Mouse (Mus musculus) lung, postnatal 25 days (tissue): ENCODE data around the gene Sh3kbp1.
A peak's percentile ranks its signal among the peaks of the same experiment; 100 is the strongest.

Experiments used
- DNase-seq: peaks from one replicate; pipeline ENCODE4 v3.0.0; 2022; ENCODE audit warnings: low spot score

The Sh3kbp1 gene

DNA sequence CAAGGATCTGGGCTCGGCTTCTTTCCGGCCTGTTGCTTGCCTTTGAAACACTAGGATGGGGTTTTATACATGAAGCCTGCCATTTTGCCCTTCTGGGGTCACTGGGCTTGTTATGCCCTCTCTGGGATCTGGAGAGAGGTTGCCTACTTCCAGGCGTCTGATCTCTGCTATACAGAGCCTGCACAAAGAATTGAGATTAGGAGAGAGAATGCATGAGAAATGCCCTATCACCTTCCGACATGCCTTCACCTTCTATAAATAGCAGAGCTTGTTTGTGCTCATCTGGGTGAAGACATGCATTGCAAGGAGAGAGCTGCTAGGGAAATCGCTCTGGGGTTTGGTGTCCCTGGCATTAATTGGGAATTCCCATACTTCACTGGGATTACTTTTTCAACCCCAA lies 301.1 kb downstream of the Sh3kbp1 start:
- no peak for DNase-seq

DNA sequence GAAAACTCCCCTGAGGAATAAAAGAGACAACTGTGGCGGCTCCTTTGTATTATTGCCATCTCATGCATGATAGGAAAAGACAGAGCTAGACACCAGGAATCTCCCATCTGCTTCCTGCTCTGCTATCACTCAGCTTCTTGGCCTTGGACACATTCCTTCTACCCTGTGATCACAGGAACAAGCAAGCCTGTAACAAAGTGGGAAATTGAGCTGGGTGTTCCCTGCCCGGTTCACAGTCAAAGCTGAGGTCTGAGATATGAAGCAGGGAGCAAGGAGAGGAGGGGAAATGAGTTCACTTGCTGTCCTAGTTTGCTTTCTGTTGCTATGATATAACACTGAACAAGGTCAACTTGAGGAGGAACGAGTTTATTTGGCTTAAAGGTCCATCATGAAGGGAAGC lies 301.8 kb downstream of the Sh3kbp1 start:
- no peak for DNase-seq

DNA sequence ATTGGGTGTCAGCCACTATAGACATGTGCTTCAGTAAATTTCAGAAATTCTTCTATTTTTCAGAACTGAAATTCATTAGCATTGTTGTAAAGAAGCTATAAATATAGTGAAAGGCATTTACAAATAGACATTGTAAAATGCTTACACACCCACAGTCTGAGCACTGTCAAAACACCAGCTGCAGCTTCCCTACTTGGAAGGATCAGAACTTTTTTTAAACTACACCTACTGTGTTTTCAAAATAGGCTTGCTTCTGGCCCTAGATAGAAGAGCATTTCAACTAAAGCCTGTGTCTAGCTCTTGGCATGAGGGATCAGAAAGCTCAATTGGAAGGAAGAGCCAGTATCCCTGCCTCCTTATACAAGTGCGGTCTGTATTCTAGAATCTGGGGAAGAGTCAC lies 305.0 kb downstream of the Sh3kbp1 start:
- no peak for DNase-seq

DNA sequence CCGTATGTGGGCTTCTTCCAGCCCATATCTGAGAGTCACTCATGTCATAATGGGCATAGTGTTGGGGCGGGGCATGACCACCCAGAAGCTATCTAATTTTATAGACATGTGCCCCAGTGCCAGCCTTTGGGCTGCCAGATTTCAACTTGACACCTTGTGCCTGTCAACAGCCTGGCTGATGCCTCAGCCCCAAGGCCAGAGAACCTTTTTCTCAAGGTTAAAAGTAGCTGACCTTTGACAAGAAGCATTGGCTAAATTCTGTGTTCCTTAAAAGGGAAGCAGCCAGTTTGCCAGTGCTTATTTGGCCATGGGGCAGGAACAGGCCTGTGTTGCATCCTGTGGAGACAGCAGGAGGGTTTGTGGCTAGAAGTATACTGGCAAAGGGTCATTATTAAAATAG lies 315.5 kb downstream of the Sh3kbp1 start:
- no peak for DNase-seq

DNA sequence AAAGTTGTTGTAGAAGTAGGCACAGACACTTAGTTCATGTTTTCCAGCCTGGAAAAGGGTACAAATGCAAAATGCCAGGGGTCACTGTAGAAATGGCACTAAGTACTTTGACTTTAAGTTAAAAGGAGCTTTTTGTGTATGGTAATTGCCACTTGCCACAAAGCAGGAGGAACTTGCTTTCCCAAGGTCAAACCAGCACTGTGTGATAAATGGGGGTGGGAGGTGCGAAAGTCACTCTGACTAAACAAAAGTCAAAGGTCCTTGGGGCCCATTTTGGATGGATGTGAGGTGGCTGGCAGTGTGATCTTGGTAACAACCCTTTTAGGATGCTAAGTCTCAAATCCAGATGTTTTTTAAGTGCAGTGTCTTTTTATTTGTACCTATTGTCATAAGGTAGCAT lies 316.5 kb downstream of the Sh3kbp1 start:
- DNase-seq: no peak

DNA sequence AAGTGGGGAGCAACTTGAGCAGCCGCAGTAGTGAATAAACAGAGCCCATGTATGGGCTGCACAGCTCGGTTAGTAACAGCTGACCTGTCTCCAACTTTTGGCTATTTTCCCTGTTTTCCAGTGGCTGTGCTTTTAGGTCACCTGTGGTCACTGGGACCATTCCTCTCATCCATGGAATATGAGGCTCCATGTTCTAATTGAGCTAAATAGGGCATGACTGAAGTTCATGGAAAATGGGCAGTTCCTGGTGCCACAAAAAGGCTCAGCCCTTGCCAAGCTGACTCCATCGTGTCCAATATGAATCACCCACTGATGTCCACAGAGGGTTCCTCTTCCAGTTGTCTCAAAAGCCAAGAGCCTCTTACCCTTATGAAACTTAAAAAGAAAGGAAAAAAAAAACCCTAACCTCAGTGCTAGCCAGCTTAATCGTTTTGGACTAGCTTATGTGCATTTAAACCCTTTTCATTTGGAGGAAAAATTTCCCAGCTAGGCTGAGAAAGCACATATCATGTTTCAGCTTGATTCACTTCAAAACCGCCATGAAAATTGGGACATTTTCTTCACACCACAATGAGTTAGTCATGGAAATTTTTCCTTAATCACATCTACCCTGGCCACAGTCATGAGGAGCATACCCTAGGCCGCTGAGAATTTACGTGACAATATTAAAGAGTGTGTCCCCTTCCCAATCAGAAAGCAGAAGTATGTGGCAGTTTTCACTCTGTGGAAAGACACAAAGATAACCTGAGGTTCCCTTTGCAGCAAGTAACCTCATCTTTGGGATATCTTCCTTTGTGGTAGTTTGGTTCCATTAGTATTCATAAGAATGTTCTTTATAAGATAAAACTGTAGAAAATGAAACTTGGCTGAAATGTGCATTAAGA lies 326.7 kb downstream of the Sh3kbp1 start:
- DNase-seq: no peak

DNA sequence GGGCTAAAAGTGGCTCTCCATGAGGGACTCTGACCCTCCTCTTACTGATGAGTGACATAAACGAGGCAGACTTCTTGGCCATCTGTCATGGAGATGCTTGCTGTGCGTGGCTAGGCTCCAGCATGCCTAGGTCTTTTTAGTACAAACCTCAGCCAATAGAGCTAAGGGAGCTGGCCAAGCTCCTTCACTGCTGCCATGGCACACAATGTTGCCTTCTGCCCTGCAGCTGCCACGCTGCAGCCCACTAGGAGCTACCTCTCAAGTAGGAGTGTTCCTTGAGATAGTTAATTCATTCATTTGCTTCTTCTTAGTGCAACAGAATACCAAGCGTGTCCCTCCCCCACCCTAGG lies 327.3 kb downstream of the Sh3kbp1 start:
- DNase-seq: no peak

DNA sequence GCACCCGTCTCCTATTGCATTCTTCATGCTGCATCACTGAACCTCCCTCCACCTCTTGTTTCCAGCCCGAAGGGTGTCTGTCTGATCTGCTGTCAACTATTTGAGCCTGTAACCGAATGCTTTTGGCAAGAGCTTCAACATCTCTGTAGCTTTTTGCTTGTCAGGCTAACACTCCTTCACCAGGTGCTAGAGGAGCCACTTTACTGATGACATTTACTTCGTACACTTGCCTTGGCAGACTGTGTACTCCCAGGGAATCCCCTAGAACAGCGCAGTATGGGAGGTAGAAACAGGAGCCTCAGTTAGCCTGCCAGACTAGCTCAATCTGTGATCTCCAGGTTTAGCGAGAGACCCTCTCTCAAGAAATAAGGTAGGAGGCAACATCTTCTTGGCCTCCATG lies 328.4 kb downstream of the Sh3kbp1 start:
- DNase-seq: no peak

DNA sequence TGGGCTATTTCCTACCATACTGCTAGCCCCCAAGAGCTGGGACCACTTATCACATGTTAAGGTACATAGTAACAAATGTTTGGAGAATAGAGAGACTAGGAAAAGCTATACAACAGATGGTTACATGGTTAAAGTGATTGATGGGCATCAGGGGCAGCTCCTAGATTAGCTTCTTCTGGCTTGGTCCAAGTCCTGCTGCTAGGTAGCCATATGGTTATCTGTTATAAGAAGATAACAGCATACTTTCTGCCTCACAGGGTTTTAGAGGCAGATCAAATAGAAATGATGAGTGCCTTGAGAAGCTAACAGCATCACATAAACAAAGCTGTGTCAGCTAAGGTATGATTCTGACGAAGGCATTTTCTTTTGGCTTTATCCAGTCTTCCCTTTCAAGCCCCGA lies 334.3 kb downstream of the Sh3kbp1 start:
- DNase-seq: no peak

DNA sequence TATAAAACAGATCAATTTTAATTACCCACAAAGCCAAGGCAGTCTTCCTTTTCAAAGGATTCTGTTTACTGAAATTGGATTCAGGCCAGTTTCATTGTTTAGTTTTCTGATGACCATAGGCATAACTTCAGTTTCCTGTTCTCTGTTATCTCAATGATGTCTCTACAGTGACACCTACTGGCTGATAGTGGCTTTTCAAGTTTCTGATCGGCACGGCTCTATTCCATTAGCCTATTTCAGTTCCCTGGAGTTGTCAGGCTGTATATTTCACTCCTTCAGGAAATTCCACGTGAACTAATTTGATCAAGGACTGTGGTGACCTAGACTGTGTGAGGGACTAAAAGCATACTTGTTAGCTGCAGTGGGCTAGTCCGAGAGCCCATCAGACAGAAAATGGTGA lies 336.2 kb downstream of the Sh3kbp1 start:
- peak; percentile 78 for DNase-seq

DNA sequence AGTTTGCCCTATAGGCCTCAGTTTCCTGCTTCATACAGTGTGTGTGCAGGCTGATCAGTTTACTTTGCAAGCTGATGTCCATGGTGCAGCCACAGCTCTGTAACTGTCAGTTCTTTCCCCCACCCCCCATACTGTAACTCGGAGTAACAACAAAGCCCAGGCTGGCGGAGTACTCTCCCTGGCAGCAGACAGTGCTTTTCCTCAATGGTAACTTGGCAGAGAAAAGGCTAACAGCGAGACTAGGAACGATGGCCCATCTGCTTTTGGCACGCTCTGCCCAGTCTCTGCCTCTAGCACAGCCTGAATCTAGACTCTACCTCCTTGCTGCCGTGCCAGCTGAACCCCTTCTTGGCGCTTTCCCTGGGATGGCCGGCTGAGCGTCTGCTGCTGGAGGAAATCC lies 336.9 kb downstream of the Sh3kbp1 start:
- DNase-seq: no peak

DNA sequence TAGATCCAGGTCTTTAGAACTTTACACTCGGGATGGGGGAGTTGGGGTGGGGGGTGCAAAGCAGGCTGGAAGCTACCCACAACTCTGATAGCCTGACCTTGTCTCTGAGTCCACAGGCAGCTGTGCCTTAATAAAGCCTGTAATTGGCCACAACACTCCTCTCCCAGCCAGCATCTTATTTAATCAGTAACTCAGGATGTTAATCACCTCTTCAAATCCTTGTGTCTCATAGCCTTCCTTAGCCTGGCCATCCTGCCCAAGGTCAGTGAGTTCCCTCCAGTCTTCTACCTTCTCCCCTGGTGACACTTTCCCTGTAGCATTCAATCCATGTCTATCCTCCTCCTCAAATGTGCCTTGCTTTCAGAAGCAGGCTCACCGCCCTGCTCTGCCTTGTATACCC lies 342.0 kb downstream of the Sh3kbp1 start:
- no peak for DNase-seq

DNA sequence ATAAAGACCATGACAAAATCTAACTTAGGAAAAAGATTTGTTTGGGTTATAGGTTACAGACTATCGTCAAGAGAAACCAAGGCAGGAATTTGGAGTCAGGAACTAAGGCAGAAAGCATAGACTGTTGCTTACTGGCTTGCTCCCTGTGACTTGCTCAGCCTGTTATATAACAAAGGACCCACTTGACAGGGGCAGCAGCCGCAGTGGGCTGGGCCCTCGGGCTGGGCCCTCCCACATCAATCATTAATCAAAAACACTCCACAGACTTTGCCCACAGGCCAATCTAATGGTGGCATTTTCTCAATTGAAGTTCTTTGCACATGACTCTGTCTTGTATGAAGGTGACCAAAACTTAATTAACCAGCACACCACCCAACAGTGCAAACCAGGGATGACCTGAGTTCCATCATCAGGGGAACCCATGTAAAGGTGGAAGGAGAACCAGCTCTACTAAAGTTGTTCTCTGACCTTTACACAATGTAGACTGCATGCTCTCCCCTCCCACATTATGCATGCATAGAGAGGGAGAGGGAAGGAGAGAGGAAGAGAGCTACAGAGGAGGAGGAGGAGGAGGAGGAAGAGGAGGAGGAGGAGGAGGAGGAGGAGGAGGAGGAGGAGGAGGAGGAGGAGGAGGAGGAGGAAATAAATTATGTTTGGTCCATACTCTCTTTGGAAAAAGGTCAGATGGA lies 344.2 kb downstream of the Sh3kbp1 start:
- no peak for DNase-seq

DNA sequence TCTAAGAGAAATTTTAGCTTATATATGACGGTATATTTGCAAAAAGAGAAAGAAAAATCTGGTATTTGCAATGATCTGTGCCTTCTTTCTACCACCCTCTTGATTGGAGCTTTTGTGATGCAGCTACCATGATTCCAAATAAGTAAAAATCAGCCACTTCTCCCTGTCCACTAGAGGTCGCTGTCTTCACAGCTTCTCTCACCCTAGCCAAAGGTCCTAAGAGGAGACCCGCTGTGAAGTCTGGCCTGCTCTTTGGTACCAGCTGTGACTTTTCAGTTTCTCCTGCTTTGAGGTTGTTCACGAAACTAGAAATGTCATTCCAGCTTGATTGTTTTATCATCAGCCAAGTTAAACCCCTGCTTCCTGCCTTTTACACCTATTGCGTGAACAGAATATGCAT lies 346.7 kb downstream of the Sh3kbp1 start:
- peak; percentile 24 for DNase-seq

DNA sequence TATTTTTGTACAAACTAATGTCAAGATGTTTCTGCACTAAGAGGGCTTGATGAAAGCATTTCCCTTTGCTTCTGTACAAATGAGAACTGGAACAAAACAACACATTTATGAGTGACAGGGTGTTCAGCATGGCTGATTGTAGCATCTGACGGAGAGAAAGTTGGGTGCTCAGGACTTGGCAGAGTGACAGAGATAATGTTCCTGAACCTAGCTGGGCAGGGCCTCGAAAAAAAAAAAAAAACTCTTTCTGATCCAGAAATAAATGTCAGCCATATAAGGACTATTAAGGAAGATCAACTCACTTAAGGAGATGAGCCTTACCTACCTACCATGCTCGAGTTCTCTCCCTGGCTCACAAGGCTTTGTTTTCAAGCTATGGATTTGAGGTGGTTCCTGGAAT lies 349.2 kb downstream of the Sh3kbp1 start:
- no peak for DNase-seq

DNA sequence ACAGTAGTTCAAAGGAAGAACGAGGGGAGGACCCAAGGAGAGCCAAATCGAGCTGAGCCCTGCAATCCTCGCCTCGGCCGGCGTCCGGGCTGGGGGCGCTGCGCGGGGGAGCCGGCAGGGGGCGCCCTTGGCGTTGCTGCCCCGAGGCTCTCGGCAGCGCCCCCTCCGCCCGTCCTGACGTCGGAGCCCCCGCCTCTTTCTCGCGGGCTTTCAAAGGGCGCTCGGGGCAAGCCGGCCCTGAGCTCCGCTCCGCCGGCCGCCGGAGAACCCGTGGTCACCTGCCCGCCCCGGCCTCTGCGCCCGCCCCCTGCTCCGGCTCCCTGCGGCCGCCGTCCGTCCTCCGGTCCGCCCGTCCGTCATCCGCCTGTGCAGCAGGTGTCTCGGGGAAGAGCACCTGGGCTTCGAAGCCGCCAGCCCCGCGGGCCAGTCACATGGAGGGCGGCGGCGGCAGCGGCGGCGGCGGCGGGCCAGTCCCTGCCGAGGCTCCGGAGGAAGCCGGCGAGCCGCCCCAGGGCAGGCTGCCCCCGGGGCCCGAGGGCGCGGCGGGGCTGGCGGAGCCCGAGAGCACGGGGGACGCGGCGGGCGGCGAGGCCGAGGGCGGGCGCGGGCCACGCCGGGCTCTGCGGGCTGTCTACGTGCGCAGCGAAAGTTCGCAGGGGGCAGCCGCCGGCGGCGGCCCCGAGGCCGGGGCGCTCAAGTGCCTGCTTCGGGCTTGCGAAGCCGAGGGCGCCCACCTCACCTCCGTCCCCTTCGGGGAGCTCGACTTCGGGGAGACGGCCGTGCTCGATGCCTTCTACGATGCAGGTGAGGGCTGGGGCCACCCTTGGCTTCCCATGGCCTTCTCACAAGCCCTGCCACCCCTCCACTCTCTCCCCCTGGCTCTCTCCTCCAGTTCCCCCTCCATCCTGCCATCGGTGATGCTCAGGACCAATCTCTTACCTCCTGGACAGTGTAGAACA lies 361.2 kb downstream of the Sh3kbp1 start, which contains the start of gene Map3k15:
Map3k15 (plus strand) TSS at position 432 of the 959 bp plus-strand sequence.
- DNase-seq: peak; percentile 57

DNA sequence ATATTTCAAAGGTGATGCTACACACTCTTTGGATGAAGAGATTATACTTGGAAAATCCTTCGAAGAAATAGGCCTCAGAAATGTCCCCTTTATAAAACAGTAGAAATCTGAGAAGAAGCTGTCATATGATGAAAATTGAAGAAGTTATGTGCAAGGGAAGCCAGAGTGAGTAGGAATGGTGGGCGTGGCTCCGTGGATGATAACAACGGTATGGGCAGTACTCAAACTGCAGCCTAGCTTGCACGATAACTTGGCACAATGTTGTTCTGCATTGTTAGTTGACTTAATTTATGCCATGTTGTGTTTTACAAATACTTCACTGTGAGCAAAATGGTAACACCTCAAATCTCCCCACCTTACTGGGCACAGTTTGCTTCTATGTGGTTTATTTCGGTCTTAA lies 368.7 kb downstream of the Sh3kbp1 start:
- no peak for DNase-seq
